Mouse (Mus musculus) G1E (cell line): ENCODE measurements at regions not wholly inside any gene's neighbourhood (a gene's known extent, or its start where the extent isn't known, plus 50 kb on each side); places are given as distances from the start of the nearest gene placed in this dataset.

ENCODE experiments used
- CTCF ChIP-seq: IDR thresholded peaks from 2 replicates; pipeline ENCODE4 v1.5.1; 2012; ENCODE audit warnings: low read depth, low read length, inconsistent platforms, mixed read lengths
- TAL1 ChIP-seq: conservative IDR thresholded peaks from 2 replicates; pipeline ENCODE4 v1.6.1; 2012; ENCODE audit warnings: low read depth, low read length, inconsistent platforms, mixed read lengths

DNA sequence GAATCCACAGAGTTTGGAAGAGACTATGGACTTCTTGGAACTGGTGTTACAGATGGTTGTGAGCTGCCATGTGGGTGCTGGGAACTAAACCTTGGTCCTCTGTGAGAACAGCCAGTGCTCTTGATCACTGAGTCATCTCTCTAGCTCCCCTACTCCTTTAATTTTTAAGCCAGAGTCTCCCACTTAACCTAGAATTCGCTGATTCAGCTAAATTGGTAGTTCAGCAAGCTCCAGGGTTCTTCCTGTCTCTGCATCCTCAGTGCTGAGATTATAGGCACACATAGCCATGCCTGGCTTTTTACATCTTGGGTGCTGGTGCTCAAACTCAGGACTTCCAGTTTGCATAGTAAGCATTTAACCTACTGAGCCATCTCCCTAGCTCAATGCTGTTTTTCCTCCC lies 58.5 kb upstream of the Card11 start:
- TF ChIP-seq CTCF: no peak
- no peak for TF ChIP-seq TAL1
